Mouse (Mus musculus): ENCODE results near the gene Clip3.

GRCm38 (mm10) chr7:30293795-30294194 lies 2.3 kb downstream of the Clip3 start:
- TF ChIP-seq CTCF (IDR thresholded peaks at IDR 0.05; ENCODE audit: low read depth, low read length) (no peak), GATA1 (IDR thresholded peaks at IDR 0.05; ENCODE audit: borderline replicate concordance, low read length) (no peak)
